Mouse (Mus musculus) yolk sac, embryonic 10.5 days (tissue): ENCODE measurements around the gene Ccdc13.

Experiments
- DNase-seq: peaks from one replicate; pipeline ENCODE4 v3.0.0-alpha.2; 2017; ENCODE audit warnings: low spot score

The Ccdc13 gene

DNA sequence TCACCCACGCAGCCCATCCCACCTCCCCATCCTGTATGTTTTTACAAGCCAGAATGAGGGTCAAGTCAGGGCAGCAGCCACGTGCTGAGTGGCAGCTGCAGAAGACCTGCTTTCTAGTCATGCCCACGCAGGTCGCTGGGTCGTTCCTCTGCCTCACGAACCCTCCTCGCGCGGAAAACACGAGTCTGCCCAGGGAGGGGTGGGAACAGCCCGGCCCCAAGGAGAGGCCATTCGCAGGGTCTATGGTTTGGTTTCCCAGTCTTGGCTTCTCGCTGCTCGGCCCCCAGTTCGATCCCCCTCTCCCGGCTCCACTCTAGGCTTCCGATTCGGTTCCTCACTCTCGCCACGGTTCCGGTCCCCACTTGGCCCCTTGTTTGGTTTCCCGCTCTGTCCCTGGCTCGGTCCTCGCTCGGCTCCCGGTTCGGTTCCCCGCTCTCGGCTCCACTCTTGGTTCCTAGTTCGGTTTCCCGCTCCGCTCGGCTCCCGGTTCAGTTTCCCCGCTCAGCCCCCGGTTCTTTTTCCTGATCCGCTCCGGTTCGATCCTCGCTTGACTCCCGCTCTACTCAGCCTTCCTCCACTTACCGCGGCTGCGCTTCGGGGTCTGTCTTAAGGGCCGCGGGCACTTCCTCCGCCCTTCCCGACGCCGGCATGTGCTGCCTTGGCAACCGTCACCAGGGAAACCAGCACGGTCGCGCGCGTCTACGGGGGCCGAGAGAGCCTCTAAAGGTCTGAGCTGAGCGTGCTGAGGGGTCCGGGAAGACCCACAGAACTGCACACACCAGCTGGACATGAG is at the start of gene Ccdc13:
TSS of gene Ccdc13 (minus strand) at position 633 of the 793 bp plus-strand sequence.
- DNase-seq: peak; percentile 65

DNA sequence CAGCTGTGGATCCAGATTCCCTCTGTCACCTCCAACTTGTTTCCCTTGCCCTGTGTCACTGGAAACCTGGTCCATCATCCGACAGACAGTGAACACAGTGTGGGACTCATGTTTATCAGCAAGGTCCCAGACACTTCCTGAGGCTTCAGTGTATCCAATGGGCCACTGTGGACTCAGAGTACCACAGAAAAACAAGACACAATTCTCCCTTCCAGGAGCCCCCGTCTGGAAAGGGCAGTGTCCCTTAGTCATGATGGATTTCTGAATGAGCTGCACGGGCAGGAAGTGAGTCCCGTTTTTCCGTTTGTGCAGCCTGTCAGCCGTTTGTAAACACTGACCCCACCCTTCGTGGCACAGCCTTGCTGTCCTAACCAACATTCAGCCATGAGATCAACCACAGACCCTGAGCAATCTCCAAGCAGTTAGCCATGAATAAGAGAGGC is 42.8 kb upstream of the Ccdc13 start:
- no peak for DNase-seq

- no peak for DNase-seq
Measured at GRCm38 (mm10) chr9:121881301-121881700, 42.0 kb upstream of the Ccdc13 start.

- DNase-seq: no peak
Measured at GRCm38 (mm10) chr9:121880840-121881239, 41.6 kb upstream of the Ccdc13 start.

GRCm38 (mm10) chr9:121877052-121877740 is 37.9 kb upstream of the Ccdc13 start:
- DNase-seq: peak; percentile 50

- DNase-seq: no peak
Measured at GRCm38 (mm10) chr9:121873578-121873977, 34.3 kb upstream of the Ccdc13 start.

DNA sequence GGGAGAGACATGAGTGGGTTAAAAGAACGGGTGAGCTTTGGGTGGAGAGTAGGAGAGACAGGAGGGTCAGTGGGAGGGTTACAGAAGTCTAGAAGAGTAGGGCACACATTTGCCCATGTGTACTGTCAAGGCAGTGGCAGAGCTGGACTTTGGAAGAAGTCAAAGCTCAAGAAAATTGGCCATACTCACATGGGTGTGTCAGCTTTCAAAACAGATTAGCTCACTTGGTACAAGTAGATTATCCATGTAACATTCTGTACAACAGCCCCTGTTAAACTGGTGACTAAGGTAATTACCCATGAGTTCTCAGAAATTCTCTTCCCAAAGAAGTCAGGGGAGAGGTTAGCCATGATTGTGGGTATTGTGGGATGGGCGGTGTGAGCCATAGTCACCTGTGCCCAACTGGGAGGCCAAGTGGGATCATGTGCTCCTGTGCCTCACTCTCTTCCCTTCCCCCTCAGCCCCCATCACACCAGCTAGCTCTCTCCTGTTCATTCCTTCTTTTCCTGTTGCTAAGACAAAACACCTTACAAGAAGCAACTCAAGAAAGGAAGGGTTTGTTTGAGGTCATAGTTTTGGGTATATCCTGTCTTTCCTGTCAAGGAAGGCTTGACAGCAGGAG is 32.9 kb upstream of the Ccdc13 start:
- DNase-seq: no peak

DNA sequence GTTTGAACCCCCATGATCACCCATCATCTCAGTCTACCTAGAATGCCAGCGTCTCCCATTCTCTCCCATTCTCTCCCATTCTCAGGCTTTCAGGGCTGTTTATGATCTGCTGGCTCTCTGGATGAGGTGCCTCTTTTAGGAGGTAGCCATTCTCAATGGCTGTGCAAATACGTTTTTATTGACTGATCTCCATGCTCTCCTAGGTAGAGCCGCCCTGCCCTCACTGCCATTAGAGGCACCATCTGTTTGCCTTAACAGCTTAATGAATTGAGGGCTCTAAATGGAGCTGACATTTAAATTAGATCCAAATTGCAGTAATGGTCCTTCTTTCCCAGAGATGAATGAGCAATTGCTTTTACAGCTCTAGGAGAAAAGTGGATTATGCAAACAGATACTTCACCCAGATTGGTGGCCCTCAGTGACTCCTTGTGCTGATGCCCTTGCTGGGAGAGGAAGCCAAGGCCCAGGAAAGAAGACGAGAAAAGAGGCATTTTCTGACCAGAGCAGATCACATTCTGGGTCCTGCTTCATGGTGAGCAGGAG is 30.8 kb upstream of the Ccdc13 start:
- DNase-seq: no peak

DNA sequence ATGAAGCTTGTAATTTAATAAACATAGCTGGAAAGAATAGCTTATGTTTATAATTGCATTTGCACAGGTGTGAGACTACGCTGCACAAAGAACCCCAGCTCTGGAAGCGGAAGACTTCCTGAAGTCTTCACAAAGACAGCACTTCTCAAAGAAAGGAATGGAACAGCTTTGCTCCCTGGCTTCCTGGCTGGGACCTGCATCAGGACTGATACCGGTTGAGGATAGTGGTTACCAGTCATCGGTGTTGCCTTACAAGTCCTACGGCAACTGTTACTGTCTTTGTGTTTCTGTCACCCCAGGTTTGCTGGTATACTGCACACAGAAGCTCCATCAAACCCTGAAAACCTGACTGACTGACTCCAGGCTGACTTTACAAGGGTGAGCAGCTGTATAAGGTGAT is 30.2 kb upstream of the Ccdc13 start:
- DNase-seq: no peak

DNA sequence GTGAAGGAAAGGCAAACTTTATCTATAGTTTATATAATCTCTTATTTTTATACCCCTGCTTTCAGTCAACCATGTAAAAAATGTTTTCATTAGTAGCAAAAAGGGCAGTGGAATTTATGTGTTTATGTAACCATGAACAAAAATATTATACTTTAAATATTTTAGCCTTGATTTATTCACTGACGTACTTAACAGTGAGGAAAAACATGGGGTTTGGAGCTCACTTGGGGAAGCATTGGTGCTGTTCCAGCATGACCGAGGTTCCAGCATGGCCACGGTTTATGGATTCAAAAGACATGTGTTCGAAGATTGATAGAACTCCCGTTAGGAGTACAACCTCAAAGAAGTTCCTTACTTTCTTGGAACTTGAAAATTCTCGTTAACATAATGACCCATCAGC is 29.0 kb upstream of the Ccdc13 start:
- DNase-seq: no peak

DNA sequence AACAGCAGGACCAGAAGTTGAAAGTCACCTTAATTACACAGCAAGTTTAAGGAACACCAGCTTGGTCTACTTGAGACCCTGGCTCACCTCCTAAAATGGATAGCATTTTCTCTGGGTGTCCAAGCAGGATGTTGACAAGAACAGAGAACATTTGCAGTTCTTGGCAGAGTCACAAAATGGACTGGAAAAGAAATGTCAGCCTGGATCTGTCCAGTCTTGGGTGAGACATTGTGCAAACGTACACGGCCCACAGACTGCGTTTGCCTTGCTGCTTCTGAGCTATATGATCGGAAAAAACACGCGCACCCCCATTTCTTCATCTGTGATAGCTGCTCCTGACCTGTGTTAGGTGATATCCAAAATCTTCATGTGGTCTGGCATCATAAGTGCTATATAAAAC is 28.4 kb upstream of the Ccdc13 start:
- DNase-seq: no peak

GRCm38 (mm10) chr9:121865425-121866008 is 26.3 kb upstream of the Ccdc13 start:
- DNase-seq: no peak

GRCm38 (mm10) chr9:121864837-121865236 is 25.6 kb upstream of the Ccdc13 start:
- no peak for DNase-seq

DNA sequence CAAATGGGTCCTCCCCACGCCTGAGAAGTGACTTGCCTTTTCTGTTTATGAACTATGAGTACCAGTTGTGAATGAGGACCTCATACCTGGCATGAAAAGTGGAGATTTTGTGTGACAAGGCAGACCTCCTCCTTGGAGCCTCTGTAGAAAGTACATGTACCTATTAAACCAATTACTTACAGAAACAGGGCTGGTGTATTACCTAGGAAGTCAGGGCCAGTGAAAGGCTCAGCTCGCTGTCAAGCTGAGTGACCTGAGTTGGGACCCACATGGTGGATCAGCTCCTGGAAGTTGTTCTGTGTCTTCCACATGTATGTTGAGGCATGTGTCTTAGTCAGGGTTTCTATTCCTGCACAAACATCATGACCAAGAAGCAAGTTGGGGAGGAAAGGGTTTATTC is 21.7 kb upstream of the Ccdc13 start:
- DNase-seq: no peak

DNA sequence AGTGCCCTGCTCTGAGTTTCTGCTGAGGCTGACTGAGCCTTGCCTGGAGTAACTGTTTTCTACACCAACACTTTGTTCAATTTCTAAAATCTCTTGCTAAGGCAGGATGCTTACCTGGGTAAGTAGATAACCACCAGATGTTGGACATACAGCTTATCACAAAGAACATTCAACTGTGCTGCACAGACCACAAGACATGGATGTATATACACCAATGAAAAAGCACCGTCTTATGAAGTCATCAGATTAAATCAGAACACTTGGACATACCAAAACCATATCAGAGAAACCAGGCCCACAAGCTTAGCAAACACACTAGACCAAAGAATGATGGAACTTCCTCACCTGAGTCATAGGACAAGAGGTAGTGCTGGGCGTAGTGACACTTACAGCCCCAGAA is 20.1 kb upstream of the Ccdc13 start:
- no peak for DNase-seq

- no peak for DNase-seq
Measured at GRCm38 (mm10) chr9:121858153-121858488, 18.9 kb upstream of the Ccdc13 start, which contains the start of gene Higd1a. TSS of gene Higd1a (minus strand) at chr9:121858362.

GRCm38 (mm10) chr9:121857474-121858152 is 18.4 kb upstream of the Ccdc13 start:
- DNase-seq: peak; percentile 97

DNA sequence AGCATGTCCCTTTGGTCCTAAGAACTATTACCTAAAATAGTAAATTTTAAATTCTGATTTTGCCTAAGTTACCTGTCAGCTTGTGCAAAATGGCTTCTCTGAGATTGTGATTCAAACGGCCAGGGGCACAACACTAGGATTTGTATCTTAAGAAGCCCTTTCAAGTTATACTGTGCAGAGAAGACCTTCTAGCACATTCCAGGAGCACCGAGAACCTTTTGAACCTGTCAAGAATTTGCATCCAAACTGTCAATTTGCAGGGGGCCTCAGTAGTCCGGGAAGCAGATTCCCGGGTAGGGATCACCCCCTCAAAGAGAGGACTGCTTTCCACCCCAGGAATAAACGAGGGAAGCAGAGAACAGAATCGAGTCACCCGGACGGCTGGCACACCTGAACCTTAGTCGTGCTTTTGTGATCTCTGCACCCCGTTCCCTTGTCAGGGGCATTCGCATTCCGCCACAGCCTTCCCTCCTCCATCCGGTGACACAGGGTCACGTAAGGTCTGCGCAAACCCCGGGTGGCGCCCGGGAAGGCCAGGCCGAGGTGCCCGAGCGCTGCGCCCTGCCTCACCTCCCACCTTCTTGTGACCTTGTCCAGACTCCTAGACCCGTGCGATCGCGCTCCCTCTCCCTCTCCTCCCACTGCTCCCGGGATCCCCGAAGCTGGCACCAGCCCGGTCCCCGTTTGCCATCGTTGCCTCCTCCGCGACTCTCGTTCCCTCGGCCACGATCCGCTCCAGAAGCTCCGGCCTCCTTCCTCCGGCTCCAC is 17.6 kb upstream of the Ccdc13 start:
- DNase-seq: no peak

- no peak for DNase-seq
Measured at GRCm38 (mm10) chr9:121854246-121854645, 15.0 kb upstream of the Ccdc13 start.

- DNase-seq: no peak
Measured at GRCm38 (mm10) chr9:121847842-121848241, 8.6 kb upstream of the Ccdc13 start.

DNA sequence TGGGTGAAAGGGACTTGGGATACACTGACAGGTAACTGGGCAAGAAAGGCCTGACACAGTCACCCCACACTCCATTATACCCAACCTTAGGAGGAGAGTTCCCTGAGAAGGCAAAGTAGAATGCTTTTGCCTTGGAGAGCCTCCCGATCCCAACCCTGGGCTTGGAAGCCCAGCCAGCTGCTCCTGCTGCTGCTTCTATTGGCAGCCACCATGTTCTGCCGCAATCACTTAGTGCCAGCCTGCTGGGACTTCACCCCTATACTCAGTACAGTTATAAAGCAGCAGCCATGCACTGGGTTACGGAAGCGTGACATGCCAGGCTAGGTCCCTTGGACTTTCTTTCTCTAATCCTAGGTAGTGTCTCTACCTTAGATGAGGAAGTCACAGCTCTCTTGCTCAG is 7.9 kb upstream of the Ccdc13 start:
- no peak for DNase-seq
